In the genomic region with DNA sequence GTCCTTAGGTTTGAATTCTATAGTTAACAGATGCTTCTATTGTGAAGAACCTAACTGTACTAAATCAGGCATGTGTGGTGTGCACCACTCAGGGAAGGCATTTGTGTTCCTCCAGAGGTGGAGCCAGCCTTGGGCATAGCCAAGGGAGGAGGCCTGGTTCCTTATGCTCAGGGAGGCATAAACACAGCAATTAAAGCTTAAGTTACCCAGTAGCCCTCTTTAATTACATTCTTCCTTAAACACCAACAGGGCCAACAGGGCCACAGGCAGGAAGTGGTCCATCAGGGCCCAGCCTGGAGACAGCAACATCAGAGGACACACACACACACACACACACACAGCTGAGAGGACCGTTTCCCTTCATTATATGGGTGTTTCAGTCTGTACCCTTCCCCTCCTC, we compare ENCODE assay signal across 27 mouse cellular contexts.
DNase-seq lines count a peak whose midpoint lies in the region; ATAC-seq and TF ChIP-seq lines count a peak whose summit lies in the region.
"Had no signal": no experiment of that assay in that cellular context is flagged by ENCODE, and none has a peak within 500 bp of the region (broad histone marks: within the 10 kb centered on the region; RNA-seq: fewer than 3 reads in every experiment).

No protein-coding gene starts in this region.

- no peaks in the 10 kb centered on the region for H3K9me3 ChIP-seq in forebrain, embryonic 10.5 days
- no peaks in the 10 kb centered on the region for H3K9me3 ChIP-seq in forebrain, embryonic 11.5 days (ENCODE audit: control insufficient read depth, low read length)
- H3K9me3 ChIP-seq in kidney, postnatal 0 days (replicated peaks; ENCODE audit: low read length) = no peaks in the 10 kb centered on the region
- no peaks in the 10 kb centered on the region for H3K9me3 ChIP-seq in forebrain, postnatal 0 days (ENCODE audit: low read length)
- no peaks in the 10 kb centered on the region for H3K9me3 ChIP-seq in midbrain, embryonic 13.5 days
- H3K9me3 ChIP-seq: heart, embryonic 12.5 days; hindbrain, embryonic 13.5 days; megakaryocyte, embryonic 14.5 days; midbrain, embryonic 15.5 days; stomach, embryonic 15.5 days had no signal

- DNase-seq in forebrain, embryonic 10.5 days (ENCODE audit: extremely low spot score, low spot score) = no peak
- no peak for DNase-seq in forebrain, embryonic 11.5 days (ENCODE audit: low spot score)
- DNase-seq in kidney, postnatal 0 days (ENCODE audit: low spot score) = peak; percentile 69
- no peak for DNase-seq in kidney, postnatal 14 days
- no peak for DNase-seq in forebrain, postnatal 0 days
- DNase-seq in cerebellum, adult 9-11 months = no peak
- DNase-seq in left cerebral cortex, adult 8-10 months (ENCODE audit: low spot score in 2 of 2) = no peak
- DNase-seq: adrenal gland, postnatal 36 days; cerebellum, adult 18-20 months; gastrocnemius, adult 2 months; heart, postnatal 14 days; kidney, adult 9 months; layer of hippocampus, postnatal 36 days; lung, adult 18-20 months; lung, postnatal 14 days; right cerebral cortex, postnatal 14 days; thymus, adult 2 months had no signal

- H3K27ac ChIP-seq in forebrain, embryonic 10.5 days = peak overlapping the region; percentile 3; the same call in 1 of the 2 replicates
- H3K27ac ChIP-seq in forebrain, embryonic 11.5 days (ENCODE audit: low read depth, low read length) = no peak overlapping the region
- no peak overlapping the region for H3K27ac ChIP-seq in kidney, postnatal 0 days
- H3K27ac ChIP-seq in forebrain, postnatal 0 days (ENCODE audit: low read depth, low read length) = no peak overlapping the region
- no peak overlapping the region for H3K27ac ChIP-seq in midbrain, embryonic 13.5 days
- H3K27ac ChIP-seq: gastrocnemius, adult 2 months; hindbrain, embryonic 13.5 days; layer of hippocampus, adult 2 months; midbrain, embryonic 15.5 days; stomach, embryonic 15.5 days had no signal

- H3K4me3 ChIP-seq in forebrain, embryonic 10.5 days = no peak overlapping the region
- H3K4me3 ChIP-seq in forebrain, embryonic 11.5 days (ENCODE audit: low read depth, low read length) = no peak overlapping the region
- H3K4me3 ChIP-seq in kidney, postnatal 0 days (replicated peaks; ENCODE audit: low read depth, low read length) = no peak overlapping the region
- H3K4me3 ChIP-seq in forebrain, postnatal 0 days (ENCODE audit: low read depth, low read length) = no peak overlapping the region
- H3K4me3 ChIP-seq in midbrain, embryonic 13.5 days (replicated peaks) = no peak overlapping the region
- H3K4me3 ChIP-seq: gastrocnemius, adult 2 months; heart, embryonic 12.5 days; hindbrain, embryonic 13.5 days; layer of hippocampus, adult 2 months; megakaryocyte, embryonic 14.5 days; midbrain, embryonic 15.5 days; myocyte; stomach, embryonic 15.5 days had no signal

- TF ChIP-seq CTCF in kidney, postnatal 0 days (IDR thresholded peaks at IDR 0.05; ENCODE audit: low read depth) = no peak
- no peak for TF ChIP-seq CTCF in forebrain, postnatal 0 days (IDR thresholded peaks at IDR 0.05; ENCODE audit: low read depth)

- 44% methylated on average over 1 of the region's 1 CpGs for WGBS in forebrain, embryonic 10.5 days
- 71% methylated on average over 1 of the region's 1 CpGs for WGBS in forebrain, embryonic 11.5 days
- 0% methylated on average over 1 of the region's 1 CpGs for WGBS in kidney, postnatal 0 days
- WGBS in forebrain, postnatal 0 days = 38% methylated on average over 1 of the region's 1 CpGs
- WGBS in midbrain, embryonic 13.5 days = 68% methylated on average over 1 of the region's 1 CpGs

- ATAC-seq in forebrain, embryonic 11.5 days (replicated peaks; ENCODE audit: low FRiP score) = no peak
- ATAC-seq in kidney, postnatal 0 days (replicated peaks; ENCODE audit: low FRiP score, low read depth) = no peak; the same call in 1 of the 2 replicates
- peak; percentile 48; the same call in 1 of the 2 replicates for ATAC-seq in forebrain, postnatal 0 days
- no peak for ATAC-seq in midbrain, embryonic 13.5 days
- ATAC-seq: inflammation-experienced regulatory T-cells, adult 6 months; midbrain, embryonic 15.5 days had no signal

- H3K4me1 ChIP-seq in forebrain, embryonic 10.5 days = peaks cover 27% of the 10 kb centered on the region
- no peaks in the 10 kb centered on the region for H3K4me1 ChIP-seq in forebrain, embryonic 11.5 days (replicated peaks; ENCODE audit: control insufficient read depth, insufficient read depth, low read length)
- H3K4me1 ChIP-seq in kidney, postnatal 0 days (replicated peaks; ENCODE audit: insufficient read depth, low read length) = 0 out of 2 replicates have a peak, but pooled peaks cover 9% of the 10 kb centered on the region
- H3K4me1 ChIP-seq in forebrain, postnatal 0 days (ENCODE audit: insufficient read depth) = 0 out of 2 replicates have a peak, but pooled peaks cover 3% of the 10 kb centered on the region
- H3K4me1 ChIP-seq in midbrain, embryonic 13.5 days (replicated peaks) = peaks cover 3% of the 10 kb centered on the region; the same call in 1 of the 2 replicates
- H3K4me1 ChIP-seq: hindbrain, embryonic 13.5 days; midbrain, embryonic 15.5 days had no signal

- H3K27me3 ChIP-seq in forebrain, embryonic 10.5 days (ENCODE audit: poor library complexity, severe bottlenecking) = no peaks in the 10 kb centered on the region
- no peaks in the 10 kb centered on the region for H3K27me3 ChIP-seq in forebrain, embryonic 11.5 days (ENCODE audit: control insufficient read depth, insufficient read depth, low read length)
- H3K27me3 ChIP-seq in kidney, postnatal 0 days (ENCODE audit: insufficient read depth, low read length) = no peaks in the 10 kb centered on the region
- no peaks in the 10 kb centered on the region for H3K27me3 ChIP-seq in forebrain, postnatal 0 days (ENCODE audit: insufficient read depth, low read length)
- H3K27me3 ChIP-seq in midbrain, embryonic 13.5 days = no peaks in the 10 kb centered on the region
- H3K27me3 ChIP-seq: heart, embryonic 12.5 days; hindbrain, embryonic 13.5 days; megakaryocyte, embryonic 14.5 days; midbrain, embryonic 15.5 days; stomach, embryonic 15.5 days had no signal

- no peaks in the 10 kb centered on the region for H3K36me3 ChIP-seq in forebrain, embryonic 10.5 days (replicated peaks)
- no peaks in the 10 kb centered on the region for H3K36me3 ChIP-seq in forebrain, embryonic 11.5 days (ENCODE audit: control insufficient read depth, insufficient read depth, low read length)
- H3K36me3 ChIP-seq in kidney, postnatal 0 days (ENCODE audit: insufficient read depth, low read length) = no peaks in the 10 kb centered on the region
- H3K36me3 ChIP-seq in forebrain, postnatal 0 days (ENCODE audit: insufficient read depth) = no peaks in the 10 kb centered on the region
- no peaks in the 10 kb centered on the region for H3K36me3 ChIP-seq in midbrain, embryonic 13.5 days
- H3K36me3 ChIP-seq: midbrain, embryonic 15.5 days; stomach, embryonic 15.5 days had no signal

- no peak overlapping the region for H3K4me2 ChIP-seq in forebrain, embryonic 11.5 days (ENCODE audit: low read depth, low read length, severe bottlenecking)
- H3K4me2 ChIP-seq in kidney, postnatal 0 days (ENCODE audit: low read length) = no peak overlapping the region
- H3K4me2 ChIP-seq in forebrain, postnatal 0 days (ENCODE audit: low read depth) = no peak overlapping the region
- H3K4me2 ChIP-seq in midbrain, embryonic 13.5 days (replicated peaks) = no peak overlapping the region
- H3K4me2 ChIP-seq: heart, embryonic 12.5 days; hindbrain, embryonic 13.5 days; liver, embryonic 11.5 days; midbrain, embryonic 15.5 days; stomach, embryonic 15.5 days had no signal

- H3K9ac ChIP-seq in forebrain, embryonic 11.5 days (ENCODE audit: low read length) = no peak overlapping the region
- H3K9ac ChIP-seq in kidney, postnatal 0 days (ENCODE audit: low read depth, low read length) = no peak overlapping the region
- no peak overlapping the region for H3K9ac ChIP-seq in forebrain, postnatal 0 days
- H3K9ac ChIP-seq in midbrain, embryonic 13.5 days (replicated peaks) = no peak overlapping the region
- H3K9ac ChIP-seq: heart, embryonic 12.5 days; hindbrain, embryonic 13.5 days; midbrain, embryonic 15.5 days; stomach, embryonic 15.5 days had no signal
